Mouse (Mus musculus): ENCODE measurements around the gene Spint5. TPM values are rescaled to one million over a fixed set of nuclear protein-coding genes. Genes with fewer than 3 reads are reported as not detected.
"Not testable (repeated sequence)": the region's sequence is repeated elsewhere in the genome, so short reads cannot be mapped to it uniquely, and the experiment has no call there.

The Spint5 gene
- not detected for total RNA-seq (2021)

GRCm38 (mm10) chr2:164715005-164715404 lies at the start of gene Spint5:
Gene Spint5, plus strand, starts transcription at chr2:164715305.
- no peak for DNase-seq

- no peak for DNase-seq
Observed at GRCm38 (mm10) chr2:164670261-164670660, 44.8 kb upstream of the Spint5 start.

GRCm38 (mm10) chr2:164670938-164671337 lies 44.2 kb upstream of the Spint5 start:
- DNase-seq, result no peak

GRCm38 (mm10) chr2:164673987-164674386 lies 41.1 kb upstream of the Spint5 start, which contains the start of gene Wfdc11:
Gene Wfdc11, minus strand, starts transcription at chr2:164674087.
- no peak for DNase-seq

DNA sequence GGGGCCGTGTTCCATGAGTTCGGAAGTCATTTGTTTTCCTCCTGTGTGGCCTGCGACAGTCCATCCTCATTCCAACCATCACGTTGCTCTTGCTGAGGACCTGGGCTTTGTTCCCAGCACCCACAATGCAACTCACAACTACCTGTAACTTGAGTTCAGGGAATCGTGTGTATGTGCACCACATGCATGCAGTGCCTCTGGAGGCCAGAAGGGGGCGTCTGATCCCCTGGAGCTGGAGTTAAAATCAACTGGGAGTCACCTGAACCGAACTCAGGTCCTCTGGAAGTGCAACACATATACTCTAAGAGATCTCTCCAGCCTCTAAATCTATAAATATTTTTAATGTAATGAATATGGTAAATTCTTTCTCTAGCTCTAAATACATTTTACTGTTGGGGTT lies 39.0 kb upstream of the Spint5 start:
- DNase-seq, result no peak

GRCm38 (mm10) chr2:164676916-164677685 lies 38.0 kb upstream of the Spint5 start:
- no peak for DNase-seq

DNA sequence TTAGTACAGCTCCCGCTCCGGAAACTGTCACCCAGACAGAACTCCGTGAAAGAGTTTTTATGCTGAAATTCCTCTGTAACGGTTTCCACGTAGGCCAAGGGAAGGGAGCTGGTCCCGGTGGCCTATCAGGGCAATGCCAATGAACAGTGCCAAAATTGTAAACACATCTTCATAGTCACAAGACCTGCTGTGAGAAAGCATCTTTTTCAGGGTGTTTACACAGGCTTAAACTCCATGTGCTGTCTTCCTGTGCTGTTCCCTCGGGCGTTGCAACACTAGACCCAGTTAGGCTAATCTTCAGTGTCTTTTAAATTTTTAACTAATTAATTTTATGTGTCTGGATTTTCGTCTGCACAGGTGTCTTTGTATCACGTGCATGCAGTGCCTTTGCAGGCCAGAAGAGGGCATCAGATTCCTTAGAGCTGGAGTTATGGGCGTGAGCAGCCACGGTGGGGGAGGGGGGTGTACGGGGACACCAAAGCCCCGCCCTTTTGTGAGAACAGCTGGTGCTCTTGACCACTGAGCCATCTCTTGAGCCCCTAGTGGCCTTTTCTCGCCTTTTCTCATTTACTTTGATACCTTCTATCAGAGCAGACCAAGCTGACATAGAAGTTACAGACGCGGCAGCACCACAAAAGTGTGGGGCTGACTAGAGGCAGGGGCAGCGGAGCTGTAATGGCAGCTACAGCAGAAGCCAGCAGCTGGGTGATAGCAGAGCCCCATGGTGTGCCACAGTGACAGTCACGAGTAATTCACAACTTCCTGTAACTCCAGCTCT lies 36.1 kb upstream of the Spint5 start:
- peak; percentile 33 to 53 for DNase-seq

DNA sequence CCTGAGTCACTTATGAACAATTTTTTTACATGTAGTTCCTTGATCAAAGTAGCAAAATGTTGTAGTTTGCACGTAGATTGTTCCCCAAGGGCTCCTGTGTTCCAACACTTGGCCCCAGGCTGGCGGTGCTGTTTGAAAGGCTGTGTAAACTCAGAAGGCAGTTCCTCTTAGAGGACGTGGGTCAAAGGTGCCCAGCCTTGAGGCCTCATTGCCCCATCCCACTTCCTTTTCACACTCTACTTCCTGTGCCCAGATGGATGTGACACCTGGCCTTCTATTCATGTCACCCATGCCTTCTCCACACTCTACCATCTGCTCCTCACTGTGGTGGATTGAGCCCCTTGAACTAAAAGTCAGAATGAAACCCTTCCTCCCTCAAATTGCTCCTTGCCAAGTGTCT lies 35.2 kb upstream of the Spint5 start:
- no peak for DNase-seq

GRCm38 (mm10) chr2:164684807-164685206 lies 30.3 kb upstream of the Spint5 start, which contains the start of gene Wfdc13:
Gene Wfdc13, plus strand, starts transcription at chr2:164685107.
- DNase-seq, result no peak

DNA sequence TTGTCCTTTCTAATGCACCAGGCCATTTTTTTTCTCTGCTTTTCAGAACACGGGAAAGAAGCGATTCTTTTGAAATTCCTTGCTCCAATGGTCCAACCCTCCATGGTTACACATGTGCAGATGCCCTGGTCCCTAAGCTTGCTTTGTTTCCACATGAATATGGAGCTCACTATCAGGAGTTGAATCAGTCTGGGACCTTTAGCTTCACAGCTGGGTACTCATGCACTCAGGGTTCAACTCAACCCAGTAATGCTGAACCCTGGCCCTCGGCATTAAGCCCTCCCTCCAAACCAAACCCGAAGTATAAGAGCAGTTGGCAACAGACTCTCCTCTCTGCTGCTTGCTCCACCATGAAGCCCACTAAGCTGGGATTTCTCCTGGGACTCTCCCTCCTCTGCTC lies 16.9 kb upstream of the Spint5 start, which contains the start of gene Spint4:
Gene Spint4 (plus strand): TSS at position 301 of the 400 bp plus-strand sequence.
- DNase-seq, result no peak

DNA sequence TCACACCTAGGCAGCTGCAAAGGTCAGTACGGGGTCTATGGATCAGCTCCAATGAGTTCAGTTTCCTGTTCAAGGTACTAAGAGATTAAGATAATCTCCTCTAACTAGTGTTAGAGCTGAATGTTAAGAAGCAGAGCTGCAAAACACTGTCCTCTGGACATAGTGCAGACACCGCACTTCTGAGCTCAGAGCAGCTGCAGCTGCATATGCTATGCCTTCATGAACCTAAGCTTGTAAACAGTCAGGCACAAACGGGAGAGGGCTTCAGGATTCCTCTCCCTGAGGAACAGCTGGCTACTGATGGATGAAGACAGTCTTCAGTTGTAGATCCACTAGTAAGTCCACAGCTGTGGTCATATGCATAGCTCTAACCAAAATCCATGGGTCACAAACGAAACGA lies 14.1 kb upstream of the Spint5 start:
- no peak for DNase-seq

- DNase-seq, result no peak
Observed at GRCm38 (mm10) chr2:164701761-164702160, 13.3 kb upstream of the Spint5 start.

DNA sequence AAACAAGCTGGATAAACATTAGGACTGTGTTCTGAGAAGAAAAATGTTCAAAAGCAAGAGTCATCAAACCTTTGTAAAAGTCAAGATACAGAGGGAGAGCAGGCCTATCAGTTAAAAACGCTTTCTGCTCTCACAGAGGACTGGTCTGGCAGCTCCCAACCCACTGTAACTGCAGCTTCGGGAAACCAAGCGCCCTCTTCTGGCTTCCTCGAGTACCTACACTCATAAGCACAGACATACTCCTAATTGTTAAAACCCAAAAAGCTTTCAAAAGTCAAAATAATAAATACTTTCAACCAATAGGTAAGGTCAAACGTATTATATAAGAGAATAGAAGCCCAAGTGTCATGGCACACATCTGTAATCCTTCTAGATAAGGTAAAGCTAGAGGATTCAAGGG lies 10.9 kb upstream of the Spint5 start:
- no peak for DNase-seq

- DNase-seq, result no peak
Observed at GRCm38 (mm10) chr2:164705328-164705727, 9.8 kb upstream of the Spint5 start.

- no peak for DNase-seq
Observed at GRCm38 (mm10) chr2:164705991-164706390, 9.1 kb upstream of the Spint5 start.

- not testable (repeated sequence) for DNase-seq
Observed at GRCm38 (mm10) chr2:164716194-164716786, 1.2 kb downstream of the Spint5 start.

GRCm38 (mm10) chr2:164723276-164723675 lies 8.2 kb downstream of the Spint5 start:
- no peak for DNase-seq

- DNase-seq, result peak; percentile 36 to 40
Observed at GRCm38 (mm10) chr2:164725895-164726619, 11.0 kb downstream of the Spint5 start.

DNA sequence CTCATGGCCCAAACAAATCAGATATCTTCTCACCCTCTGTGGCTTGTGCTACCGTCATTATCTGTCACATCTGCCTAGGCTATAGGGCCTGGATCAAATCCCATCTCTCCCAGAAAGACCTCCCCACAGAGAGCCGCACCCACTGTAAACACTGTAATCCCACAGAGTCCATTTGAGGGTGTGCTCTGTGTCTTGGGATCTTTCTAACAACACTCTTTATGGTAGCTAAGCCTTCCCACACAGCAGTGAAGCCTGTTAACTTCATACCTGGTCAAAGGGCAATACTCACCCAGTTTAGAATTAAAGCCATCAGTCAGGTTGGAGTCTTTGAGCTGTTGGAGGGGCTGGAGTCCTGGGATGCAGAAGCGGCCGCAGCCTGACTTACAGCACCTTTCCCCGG lies 16.6 kb downstream of the Spint5 start:
- no peak for DNase-seq

- no peak for DNase-seq
Observed at GRCm38 (mm10) chr2:164733259-164733658, 18.2 kb downstream of the Spint5 start.

DNA sequence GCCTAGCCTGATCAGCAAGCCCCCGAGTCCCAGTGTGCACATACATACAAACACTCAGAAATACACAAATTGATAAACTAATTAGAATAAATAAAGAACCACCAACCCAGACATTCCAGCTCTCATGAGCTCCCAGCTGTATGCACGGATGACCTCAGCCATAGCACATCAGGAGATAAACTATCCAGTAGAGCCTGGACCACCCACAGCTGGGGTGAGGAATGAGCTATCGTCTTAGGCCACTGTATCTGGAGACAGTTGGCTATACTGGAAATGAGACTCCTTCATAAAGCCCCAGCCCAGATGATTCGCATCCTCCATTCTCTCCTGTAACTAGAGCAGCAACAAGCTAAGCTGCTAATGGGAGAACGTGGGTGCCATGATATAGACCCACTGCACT lies 19.7 kb downstream of the Spint5 start:
- no peak for DNase-seq

DNA sequence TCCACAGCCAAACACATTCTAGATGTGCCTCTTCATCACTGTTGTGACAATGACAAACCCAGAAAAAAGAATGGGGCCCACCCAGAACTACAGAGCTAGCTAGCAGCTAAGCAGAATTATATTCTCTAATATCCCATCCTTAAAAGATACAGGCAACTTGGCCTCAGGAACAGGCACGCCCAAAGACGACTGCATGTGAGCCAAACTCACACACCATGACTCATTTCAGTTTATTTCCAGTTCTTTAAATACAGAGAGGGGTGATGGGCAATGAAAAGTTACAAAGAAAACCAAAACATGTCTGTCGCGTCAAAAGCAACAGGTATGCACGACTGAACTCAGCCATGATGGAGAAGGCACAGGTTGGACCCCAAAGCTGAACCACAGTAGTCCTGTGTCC lies 20.3 kb downstream of the Spint5 start:
- DNase-seq, result no peak
